Mouse (Mus musculus) spleen, postnatal 14 days (tissue): Measurements from ENCODE around the gene Slc25a22.
A peak's percentile ranks its signal among the peaks of the same experiment; 100 is the strongest.
"Not testable (repeated sequence)": the region's sequence is repeated elsewhere in the genome, so short reads cannot be mapped to it uniquely, and the experiment has no call there.

Experiments used
- DNase-seq, 2 experiments: peaks; one replicate each; pipeline ENCODE4 v3.0.0; 2021 to 2022; ENCODE audit warnings: low spot score in 2 of 2

Slc25a22 gene

DNA sequence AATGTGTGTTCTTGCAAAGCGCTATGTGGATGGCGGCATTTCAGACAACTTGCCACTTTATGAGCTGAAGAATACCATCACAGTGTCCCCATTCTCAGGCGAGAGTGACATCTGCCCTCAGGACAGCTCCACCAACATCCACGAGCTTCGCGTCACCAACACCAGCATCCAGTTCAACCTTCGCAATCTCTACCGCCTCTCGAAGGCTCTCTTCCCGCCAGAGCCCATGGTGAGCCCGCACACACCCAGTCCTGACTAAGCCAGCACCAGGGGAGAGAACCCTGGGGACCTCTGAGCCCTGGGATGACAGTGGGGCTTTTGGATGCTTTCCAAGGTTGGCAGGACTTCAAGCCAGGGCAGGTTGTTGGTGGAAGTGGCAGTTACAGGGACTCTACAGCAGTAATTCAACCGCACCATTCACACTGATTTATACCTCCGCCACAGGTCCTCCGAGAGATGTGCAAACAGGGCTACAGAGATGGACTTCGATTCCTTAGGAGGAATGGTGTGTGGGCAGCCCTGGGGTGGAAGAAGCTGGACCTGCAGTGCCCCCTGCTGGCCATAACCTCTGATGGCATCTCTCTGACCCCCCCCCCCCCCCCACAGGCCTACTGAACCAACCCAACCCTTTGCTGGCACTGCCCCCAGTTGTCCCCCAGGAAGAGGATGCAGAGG, 20.4 kb upstream of the Slc25a22 start:
- DNase-seq, result peak; percentile 41 to 62

- no peak for DNase-seq
Observed at GRCm38 (mm10) chr7:141457236-141457635, 19.5 kb upstream of the Slc25a22 start.

GRCm38 (mm10) chr7:141456739-141457138, 19.0 kb upstream of the Slc25a22 start:
- no peak for DNase-seq

DNA sequence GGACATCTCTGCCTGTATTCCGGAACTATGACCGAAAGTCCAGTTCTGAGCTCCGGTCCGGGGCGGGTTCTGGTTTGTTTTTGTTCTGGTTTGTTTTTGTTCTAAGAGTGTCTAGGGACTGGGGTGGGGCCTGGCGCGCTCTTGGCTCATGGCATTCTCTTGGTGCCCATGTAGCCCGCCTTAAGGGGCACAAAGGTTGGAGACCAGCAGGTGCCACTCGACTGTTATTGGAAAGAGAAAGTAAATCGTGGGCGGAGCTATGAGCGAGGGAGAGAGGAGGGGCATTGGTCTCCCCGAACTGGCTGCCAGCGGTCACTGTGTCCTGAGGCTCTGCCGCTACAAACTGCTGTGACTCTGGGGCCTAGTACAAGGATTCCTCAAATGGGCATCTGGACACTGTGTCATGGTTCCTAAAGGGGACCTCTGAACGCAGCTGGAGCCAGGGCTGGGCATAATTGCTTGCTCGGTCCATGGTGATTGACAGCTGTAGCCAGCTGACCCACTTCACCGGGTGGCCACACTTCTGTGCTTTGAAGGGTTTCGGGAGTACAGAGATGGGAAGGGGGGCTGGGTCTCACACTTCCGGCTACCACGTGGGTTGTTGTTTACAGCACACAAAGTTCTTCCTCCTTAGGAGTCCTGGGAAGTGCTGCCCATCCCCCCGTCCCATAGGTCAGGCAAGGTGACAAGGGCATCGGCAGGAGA, 18.1 kb upstream of the Slc25a22 start:
- DNase-seq, result peak; percentile 15 to 53

DNA sequence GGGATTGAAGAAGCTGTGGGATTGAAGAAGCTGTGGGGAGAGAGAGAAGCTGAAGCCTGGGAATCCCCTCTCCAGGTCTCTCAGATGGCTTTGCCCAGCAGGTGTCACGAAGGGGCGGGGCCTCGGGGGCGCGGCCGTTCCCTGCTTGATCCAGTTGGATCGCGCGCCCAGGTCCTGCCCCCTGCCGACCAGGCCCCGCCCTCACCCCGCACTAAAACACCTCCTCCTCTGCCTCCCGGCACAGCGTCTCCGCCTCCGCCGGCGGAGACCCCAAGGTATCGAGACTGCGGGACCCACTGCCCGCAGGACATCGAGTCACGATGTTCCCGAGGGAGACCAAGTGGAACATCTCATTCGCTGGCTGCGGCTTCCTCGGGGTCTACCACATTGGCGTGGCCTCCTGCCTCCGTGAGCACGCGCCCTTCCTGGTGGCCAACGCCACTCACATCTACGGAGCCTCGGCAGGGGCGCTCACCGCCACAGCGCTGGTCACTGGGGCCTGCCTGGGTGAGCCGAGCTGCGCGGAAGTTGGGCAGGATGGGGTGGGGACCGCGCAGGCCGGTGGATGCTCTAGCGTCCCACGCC, 17.4 kb upstream of the Slc25a22 start, which contains the start of gene Pnpla2:
TSS of gene Pnpla2 (plus strand) at position 232 of the 585 bp plus-strand sequence.
- peak; percentile 92 to 94 for DNase-seq

DNA sequence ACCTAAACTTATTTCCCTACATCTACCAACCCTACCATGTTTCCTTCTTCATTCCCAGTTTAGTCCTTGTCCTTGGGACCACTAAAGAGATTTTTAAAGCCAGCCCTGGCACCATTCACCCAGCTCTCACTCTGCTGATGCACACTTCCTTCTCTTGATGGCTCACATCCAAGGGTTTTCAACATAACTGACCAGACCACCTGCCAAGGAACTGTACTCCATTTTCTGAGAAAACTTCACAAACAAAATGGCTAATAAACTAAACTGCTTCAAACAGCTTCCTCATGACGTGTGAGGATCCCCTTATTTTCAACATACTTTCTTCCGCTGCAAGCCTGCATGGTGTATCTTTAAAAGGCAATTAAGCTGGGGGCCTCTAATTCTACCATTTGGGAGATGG, 15.9 kb upstream of the Slc25a22 start:
- DNase-seq, result no peak

DNA sequence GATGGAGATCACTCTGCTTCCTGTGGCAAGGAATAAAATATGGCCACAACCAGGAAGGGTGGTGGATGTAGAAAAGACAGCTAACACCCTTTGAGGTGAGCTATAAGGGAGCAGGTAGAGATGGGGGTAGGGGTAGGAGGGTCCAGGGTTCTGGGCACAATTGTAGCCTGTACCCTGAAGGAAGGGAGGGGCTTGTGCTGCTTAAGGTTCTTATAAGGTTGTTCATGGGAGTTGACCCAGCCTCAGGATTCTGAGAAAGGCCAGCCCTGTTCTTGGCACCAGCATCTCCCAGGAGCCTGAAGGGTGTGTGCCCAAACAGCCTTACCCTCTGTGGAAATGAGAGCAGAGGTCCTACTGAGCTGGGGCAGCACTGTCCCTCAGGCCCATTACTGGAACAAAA, 14.2 kb upstream of the Slc25a22 start:
- DNase-seq, result no peak

DNA sequence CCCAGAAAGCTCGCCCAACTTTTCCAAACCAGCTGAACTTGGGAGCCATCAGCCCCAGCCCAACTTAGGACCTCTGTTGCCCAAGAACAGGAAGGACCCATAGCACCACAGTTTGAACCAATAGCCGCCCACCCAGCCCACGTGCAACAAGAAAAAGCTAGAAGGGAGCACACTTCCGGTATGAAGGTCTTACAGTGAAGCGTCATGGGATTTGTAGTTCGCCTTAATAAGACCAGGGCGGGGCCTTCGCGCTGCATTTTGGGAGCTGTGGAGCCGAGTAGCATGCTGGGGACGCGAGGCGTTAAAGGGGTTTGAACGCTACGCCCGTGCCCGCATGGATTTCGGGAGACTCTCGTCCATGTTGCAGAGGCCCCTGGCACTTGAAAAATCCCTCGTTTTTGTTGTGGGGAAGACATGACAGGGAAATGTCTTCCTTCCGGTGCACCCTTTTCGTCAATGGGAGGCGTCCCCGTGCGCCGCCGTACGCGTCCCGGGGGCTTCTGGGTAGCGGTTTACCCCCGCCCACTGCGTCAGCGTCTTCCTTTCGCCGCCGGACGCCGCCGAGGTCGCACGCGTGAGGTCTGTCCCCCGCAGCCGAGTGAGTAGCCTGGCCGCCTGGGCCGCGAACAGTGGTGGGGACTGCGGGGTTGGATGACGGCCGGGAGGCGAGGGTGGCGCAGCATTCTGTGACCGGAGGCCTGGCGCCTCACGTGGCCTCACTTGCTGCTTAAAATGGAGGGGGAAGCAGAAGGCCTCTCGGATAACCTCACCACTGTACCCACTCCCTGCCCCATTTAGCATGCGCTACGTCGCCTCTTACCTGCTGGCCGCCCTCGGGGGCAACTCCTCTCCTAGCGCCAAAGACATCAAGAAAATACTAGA, 9.7 kb upstream of the Slc25a22 start, which contains the start of gene Rplp2:
TSS of gene Rplp2 (plus strand) at position 261 of the 882 bp plus-strand sequence.
- peak; percentile 85 to 90 for DNase-seq

- DNase-seq, result not testable (repeated sequence)
Observed at GRCm38 (mm10) chr7:141446374-141446773, 8.7 kb upstream of the Slc25a22 start.

DNA sequence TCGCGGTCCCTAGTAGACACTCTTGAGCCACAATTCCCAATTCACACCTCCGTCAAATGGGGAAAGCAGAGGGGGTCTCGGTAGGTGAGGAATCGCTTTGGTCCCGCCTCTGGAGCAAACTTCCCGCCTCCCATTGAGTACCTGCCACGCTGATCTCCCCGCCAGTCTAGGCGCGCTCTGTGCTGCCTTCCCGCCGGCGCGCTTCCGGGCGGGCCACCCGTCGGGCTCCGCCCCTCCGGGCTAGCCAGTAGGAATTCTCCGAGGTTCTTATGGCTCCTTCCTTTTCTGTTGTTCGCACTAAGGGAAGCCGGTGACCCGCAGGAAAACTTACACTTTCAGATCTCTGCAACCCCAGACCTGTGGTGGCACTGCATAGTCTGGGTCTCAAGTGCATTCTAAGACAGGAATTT, 6.1 kb upstream of the Slc25a22 start, which contains the start of gene Pidd1:
TSS of gene Pidd1 (minus strand) at position 198 of the 410 bp plus-strand sequence.
- DNase-seq, result peak; percentile 51 to 53

DNA sequence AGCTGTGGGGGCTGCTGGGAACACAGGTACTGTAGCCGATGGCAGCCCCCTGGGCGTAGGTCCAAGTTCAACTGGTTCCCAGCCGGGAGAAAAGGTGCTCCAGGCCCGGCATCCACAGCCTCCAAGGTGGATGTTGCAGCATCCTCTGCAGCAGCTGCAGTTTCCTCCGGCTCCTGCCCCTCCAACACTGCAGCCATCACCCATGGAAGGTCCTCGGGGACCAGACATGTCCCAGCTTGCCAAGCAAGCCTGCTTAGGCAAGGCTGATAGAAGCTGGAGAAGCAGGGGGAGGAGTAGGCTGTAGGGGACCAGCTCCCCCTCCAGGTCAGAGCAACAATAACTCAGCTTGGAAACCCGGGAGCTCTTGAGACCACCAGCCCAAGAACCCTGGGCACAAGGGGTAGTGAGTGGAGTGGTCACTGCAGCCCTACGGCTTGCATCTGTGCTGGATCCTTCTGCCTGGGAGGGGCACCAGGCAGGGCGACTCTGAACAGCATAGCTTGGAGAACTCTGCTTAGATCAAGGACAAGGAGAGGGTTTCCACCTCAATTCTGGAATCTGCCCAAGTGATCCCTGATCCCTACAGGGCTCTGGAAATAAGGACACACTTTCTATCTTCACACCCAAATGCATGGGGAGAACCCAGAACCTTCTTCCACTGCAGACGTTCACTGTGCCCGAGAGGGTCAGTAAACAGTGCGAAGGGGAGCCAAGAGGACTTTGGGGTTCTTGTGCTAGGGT, 5.6 kb upstream of the Slc25a22 start:
- DNase-seq, result no peak

- no peak for DNase-seq
Observed at GRCm38 (mm10) chr7:141442199-141442598, 4.5 kb upstream of the Slc25a22 start.

GRCm38 (mm10) chr7:141441460-141441859, 3.8 kb upstream of the Slc25a22 start:
- DNase-seq, result no peak

DNA sequence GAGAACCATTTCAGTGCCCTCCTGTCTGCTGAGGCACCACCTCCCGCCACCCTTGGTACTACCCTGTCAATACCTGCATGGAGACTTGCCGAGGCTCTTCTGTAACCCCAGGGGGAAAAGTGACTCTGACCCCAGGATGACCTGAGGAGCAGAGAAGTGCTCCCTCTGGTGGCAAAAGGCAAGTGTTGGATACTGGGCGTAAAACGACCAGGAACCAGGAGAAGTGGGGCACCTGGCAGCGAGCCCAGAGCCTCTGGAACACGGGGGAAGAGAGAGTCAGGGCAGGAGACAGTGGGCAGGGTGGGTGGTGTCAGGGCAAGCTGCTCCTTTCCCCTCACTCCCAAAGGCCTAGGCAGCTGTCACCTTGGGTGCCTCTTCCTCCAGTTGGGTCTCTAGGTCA, 2.9 kb upstream of the Slc25a22 start:
- DNase-seq, result peak in 1 of 2 experiments; percentile 50

DNA sequence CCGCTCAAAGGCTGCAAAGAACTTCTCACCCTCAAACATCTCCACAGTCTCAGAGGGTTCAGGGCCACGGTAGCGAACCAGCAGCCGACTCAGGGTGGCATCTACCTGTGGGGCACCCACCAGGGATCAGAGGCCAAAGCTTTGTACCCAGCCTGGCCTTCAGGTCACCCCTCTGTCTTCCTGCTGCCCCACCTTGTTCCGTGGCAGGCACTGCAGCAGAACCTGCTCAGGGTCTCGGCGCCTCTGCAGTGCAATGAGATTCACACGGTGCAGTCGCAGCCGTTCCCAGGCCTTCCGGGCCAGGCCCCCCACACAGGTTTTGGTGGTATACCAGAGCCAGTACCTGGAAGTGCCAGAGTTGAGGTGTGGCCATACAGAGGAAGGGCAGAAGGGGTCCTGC, 2.1 kb upstream of the Slc25a22 start:
- no peak for DNase-seq

GRCm38 (mm10) chr7:141439140-141439679, 1.5 kb upstream of the Slc25a22 start:
- DNase-seq, result no peak

GRCm38 (mm10) chr7:141438201-141438968, 693 bp upstream of the Slc25a22 start:
- no peak for DNase-seq

- no peak for DNase-seq
Observed at GRCm38 (mm10) chr7:141436523-141436892, 1.2 kb downstream of the Slc25a22 start.

DNA sequence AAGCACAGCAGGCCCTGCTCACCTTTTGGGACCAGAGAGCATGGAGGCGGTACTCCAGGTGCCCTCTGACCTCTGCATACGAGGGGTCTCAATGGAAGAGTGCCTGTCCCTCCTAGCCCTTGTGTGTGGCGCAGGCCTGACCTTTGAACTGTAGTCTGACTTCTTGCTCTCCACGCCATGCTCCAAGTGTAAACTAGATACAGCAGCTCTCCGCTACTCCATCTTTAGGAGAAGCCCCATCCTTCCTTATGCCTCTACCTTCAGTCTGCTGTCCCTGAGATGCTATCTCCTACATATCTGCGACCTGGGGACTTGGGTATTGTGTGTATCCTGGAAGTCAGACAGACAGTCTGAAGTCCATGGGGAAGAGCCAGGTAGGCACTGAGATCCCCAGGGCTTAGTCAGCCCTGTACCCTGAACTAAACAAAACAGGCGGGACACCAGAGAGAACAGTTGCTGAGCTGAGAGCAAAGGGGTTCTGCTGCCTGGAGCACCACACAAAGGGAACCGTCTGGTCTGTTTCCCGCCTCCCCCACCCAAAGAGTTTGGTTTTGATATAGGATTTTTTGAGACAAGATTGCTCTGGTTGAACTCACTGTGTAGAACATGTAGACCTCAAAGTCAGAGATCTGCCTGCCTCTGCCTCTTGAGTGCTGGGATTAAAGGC, 1.7 kb downstream of the Slc25a22 start:
- no peak for DNase-seq
